Mouse (Mus musculus): ENCODE measurements around the gene Snx13.

DNA sequence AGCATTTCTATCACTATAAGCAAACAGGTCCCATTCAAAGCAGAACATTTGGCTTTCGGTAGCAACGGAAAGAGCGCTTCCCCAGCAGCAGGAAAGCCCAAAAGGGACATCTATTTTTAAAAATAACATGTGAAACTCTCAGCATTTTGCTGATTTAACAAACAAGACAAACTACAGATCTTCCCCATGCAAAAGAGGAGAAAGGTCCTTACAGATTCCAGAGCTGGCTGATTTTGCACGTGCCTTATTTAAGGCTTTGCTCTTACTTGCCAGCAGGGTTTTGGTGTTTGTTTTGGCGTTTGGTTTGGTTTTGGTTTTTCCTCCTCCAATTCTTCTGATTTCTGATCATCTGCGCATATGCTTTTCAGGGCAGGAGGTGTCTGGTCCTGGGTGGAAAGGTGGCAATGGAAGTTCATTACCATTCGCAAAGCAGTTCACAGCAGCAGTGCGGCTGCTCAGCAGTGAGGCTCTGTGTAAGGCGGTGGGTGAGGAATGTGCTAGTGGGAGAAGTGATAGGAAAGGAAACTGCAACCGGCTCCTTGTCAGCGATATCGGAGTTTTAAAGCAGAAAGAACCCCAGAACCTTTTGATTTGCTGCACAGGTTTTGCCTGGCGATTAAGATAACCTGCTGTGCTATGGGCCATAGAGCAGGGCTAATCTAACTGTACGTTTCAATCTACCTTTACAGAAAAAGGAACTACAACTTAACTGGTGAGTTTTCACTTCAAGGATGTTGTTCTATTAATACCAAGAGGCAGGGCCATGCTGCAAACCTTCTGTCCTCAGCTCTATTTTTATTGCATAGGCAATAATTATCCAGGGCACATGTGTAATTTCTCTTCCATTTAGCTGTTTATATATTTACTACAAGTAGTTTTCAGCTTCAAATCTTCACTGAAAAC, 8.1 kb upstream of the Snx13 start:
- no peak for TF ChIP-seq CHD2 (IDR thresholded peaks at IDR 0.05; ENCODE audit: low read depth, low read length)
- TF ChIP-seq HCFC1 (IDR thresholded peaks at IDR 0.05; ENCODE audit: borderline replicate concordance, insufficient read depth, low read length): no peak
- no peak for TF ChIP-seq ZC3H11A (IDR thresholded peaks at IDR 0.05; ENCODE audit: borderline replicate concordance, low read depth, low read length)
- no peak for TF ChIP-seq MAFK (IDR thresholded peaks at IDR 0.05; ENCODE audit: insufficient read depth, low read depth, low read length)
